Mouse (Mus musculus) granulocyte monocyte progenitor cell, adult 5-6 weeks (primary cell): ENCODE measurements at regions not wholly inside any gene's neighbourhood (a gene's known extent, or its start where the extent isn't known, plus 50 kb on each side); places are given as distances from the start of the nearest gene placed in this dataset.
"Not testable (repeated sequence)": the region's sequence is repeated elsewhere in the genome, so short reads cannot be mapped to it uniquely, and the experiment has no call there.

Source experiments
- ATAC-seq: replicated peaks from 2 replicates; pipeline ENCODE4 v1.8.0; 2016; ENCODE audit warnings: mild to moderate bottlenecking, moderate TSS enrichment, inconsistent platforms; ENCODE audit not compliant: poor library complexity, severe bottlenecking

DNA sequence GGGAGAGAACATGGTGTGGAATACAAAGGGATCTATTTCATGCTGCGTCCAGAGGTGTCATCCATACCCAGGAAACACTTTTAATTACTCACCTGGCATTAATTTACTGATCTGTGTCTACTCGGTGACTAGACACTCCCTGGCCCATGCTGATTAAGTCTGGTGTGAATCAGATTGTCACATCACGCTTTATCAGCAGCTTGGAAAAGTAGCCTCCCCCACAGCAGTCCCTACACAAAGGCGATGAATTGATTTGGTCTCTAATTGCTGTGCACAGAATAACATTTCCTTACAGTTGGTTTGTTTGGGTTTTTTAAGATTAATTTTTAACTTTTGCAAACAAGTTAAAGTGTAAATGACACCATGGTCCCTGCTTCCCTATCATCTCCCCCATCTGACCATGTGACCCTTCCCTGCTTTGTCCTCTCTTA is 484.7 kb upstream of the Gulo start:
- no peak for ATAC-seq

DNA sequence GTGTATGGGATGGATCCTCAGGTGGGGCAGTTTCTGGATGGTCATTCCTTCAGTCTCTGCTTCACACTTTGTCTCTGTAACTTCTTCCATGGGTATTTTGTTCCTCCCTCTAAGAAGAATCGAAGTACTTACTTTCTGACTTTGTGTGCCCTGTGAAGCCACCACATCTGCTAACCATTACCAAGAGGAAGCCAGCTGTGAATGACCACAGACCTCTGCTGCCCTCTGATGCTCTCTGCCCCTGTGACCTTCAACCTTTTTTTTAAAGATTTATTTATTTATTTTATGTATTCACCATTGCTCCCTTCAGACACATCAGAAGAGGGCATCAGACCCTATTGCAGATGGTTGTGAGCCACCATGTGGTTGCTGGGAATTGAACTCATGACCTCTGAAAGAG is 475.7 kb upstream of the Gulo start:
- not testable (repeated sequence) for ATAC-seq

DNA sequence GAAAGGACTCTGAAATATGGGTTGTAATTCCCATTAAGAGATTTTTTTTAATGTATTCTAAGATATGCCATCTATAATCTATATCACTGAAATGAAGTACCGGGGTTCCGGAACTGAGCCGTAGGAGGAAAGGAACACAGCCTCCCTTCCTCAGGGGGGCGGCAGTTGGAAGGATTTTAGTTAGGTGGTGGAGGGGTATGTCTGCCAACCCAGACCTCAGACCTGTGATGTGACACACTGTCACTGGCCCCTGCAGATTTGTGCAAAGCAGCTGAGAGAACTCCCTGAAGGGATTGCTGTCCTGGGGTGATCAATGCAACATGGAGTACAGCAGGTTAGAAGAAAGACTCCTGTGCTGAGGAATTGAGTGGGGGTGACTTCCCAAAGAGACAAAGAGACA is 470.2 kb upstream of the Gulo start:
- ATAC-seq = no peak

DNA sequence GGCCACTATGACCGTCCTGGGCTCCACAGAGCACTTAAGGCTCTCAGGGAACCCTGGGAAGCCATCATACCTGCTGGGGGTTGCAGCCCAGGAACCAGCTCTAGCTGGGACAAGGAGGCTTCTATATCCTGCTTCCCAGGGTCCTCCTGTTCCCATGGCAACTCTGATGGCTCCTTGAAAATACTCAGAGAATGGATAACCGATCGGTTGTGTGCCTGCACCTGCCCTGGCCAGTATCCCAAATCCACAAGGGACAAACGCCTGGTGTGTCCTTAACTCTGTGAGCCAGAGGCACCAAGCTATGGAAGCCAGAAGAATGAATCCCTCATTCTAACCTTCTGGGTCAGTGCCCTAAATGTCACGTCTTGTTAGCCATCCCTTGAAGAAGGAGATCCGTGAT is 469.6 kb upstream of the Gulo start:
- ATAC-seq = no peak

DNA sequence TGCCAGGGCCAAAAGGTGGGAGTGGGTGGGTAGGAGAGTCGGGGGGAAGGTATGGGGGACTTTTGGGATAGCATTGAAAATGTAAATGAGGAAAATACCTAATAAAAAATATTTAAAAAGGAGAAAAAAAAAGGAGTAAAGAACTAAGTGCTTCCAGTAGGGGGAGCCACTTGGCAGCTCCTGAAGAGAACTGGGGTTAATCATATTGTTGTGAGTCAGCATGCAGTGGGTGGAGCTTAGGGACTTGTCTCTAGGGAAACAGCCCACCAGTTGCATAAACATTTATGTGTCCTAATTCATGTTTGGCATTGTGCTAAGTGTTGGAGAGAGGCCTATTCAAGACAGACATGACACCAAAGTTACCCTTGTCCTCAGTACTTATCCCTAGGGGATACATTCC is 466.0 kb upstream of the Gulo start:
- ATAC-seq = no peak

DNA sequence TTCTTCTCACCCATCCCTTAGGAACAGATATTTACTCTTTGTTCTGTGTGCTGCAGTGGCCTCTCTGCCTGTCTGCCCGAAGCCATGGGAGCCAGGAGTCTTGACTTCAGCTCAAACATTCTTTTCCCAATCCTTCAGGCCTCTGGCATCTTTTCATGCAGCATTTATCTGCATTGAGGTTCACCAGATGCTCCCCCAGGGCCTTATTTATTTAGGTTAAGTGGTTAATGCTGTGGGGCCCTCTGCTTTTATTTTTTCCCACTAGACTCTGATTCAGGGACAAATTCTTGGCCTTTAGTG is 464.2 kb upstream of the Gulo start:
- no peak for ATAC-seq

DNA sequence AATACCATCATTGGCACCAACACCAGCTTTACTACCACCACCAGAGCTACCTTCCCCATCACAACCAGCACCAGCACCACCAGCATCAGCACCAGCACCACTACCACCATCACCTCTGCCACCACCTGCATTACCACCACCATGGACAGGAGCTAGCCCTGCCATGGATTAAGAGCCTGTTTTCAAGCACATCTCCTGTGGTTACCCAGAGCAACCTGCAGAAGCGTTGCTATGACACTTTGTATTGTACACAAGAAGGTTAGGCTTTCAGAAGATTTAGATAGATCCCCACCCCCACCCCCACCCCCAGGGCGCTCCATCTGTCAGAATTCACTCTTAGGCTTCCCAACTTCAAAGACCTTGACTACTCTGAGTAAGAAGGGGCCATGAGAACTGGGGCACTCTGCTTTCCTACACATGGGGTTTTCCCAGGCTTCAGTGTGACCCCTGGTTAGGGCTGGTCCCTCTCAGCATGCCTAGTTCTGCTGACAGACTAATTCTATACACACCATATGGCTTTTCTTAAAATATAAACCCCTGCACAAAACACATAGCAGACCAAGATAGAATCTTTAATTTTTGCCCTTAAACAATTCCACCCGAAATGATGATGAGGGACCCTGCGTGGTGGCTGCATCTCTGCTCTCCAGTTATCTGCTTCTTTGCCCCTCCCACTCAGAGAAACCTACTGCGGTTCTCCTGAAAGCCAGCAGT is 463.7 kb upstream of the Gulo start:
- ATAC-seq = no peak

DNA sequence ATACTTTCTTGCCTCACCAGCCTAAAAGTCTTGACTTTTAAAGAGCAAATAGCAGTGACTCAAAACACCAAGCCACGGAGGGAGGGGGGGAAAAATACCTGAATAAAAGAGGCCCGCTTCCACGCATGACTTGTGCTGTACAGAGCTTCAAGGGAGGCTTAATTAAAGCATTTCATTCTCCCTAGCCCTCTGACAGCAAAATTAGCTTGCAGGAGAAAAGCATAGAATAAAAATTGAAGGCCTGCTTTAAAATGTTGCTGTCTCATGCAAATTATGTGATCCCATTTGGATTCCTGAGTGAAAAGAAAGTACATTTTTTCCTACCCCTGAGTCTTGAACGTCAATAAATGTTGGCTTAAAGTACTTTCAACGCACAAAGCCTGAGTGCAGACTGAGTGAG is 453.1 kb upstream of the Gulo start:
- ATAC-seq = no peak

DNA sequence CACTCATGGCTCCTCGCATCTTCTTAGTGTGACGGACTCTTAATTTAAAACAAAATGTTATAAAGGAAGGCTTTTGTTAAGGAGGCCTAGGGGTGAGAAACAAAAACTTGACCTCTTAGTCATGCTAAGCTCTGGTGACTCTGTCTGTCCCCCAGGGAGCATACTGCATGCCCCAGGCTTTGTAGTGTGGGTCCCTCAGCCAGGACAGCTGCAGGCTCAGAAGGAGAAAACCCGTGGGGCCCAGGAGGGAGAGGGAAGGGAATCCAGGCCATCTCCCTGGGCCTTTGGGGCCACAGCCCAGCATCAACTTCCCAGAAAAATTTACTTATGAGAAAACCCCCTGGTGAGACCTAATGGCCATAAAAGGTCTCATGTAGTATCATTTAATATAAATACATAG is 451.8 kb upstream of the Gulo start:
- no peak for ATAC-seq

DNA sequence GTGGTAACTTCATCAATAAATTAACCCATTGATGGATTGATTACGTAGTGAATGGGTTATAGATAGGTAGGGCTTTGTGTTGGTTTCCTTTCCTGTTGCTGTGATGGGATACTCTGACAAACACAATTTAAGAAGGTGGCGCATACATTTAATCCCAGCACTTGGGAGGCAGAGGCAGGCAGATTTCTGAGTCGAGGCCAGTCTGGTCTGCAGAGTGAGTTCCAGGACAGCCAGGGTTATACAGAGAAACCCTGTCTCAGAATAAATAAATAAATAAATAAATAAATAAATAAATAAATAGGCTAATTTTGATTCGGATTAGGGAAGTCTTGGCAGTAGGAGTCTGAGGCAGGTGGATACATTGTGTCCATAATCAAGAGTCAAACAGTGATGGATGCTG is 449.7 kb upstream of the Gulo start:
- no peak for ATAC-seq

DNA sequence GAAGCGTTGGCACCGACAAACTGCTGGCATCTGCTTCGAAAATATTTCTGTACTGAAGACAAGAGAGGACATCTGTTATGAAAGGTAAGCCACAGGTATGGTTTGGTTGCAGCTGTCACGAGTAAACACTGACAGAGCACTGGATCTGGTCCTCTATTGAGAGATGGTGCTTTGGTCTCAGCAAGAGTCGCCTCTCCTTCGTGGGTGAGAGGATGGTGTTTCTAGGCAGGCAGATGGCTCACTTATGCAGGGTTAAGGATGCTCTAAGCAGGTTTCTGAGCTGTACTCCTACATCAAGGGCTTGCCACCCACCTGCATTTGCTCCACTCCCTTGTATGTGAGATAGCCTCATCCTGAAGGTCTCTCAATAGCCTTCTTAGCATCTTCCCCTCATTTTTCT is 448.3 kb upstream of the Gulo start:
- no peak for ATAC-seq

DNA sequence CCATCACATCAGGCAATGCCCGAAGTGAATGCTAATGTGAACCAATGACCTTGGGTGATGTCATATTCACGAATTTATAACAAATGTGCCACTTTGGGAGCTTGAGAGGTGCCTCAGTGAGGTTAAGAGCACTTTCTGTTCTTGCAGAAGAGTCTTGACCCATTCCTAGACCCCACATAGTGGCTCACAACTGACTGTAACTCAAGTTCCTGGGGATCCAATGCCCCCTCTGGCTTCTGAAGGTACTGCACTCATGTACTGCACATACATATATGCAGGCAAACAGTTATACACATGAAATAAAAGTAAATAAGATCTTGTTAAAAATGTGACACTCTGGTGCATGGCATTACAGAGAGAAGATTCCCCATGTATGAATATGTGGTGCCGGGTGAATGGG is 443.8 kb upstream of the Gulo start:
- no peak for ATAC-seq

DNA sequence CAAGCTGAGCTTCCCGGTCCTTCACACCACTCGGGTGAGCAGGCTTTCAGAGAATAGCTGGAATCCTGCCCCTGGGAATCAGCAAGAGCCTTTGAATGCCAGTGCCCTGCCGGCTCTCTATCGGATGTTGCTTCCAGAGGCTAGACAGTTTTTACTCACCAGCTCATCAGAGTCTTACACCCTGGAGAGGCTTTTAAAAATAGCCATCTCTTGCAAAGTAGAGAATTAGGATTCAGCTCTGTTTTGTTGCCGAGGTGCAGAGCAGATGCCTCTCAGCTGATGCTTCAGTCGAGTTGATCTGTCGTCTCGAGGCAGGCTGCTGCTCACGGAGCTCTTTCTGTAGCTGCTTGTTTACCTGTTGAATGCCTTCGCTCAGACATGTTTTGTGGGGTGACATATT is 441.3 kb upstream of the Gulo start:
- no peak for ATAC-seq

DNA sequence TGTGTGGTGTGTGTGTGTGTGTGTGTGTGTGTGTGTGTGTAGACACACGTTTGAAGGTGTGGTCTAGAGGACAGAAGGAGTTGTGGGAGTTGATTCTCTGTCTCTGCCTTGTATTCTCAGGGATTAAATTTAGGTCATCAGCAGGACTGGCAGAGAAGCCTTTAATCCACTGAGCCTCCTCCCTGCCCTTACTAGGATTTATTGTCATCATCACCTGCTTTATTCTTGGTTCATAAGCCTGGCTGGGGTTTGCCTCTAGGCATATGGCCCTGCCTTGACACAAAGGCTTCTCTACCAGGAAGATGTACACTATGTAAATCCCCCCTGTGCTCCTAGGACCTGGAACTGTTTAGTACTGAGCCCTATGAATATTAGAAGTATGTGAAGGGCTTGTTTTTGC is 433.6 kb upstream of the Gulo start:
- no peak for ATAC-seq

DNA sequence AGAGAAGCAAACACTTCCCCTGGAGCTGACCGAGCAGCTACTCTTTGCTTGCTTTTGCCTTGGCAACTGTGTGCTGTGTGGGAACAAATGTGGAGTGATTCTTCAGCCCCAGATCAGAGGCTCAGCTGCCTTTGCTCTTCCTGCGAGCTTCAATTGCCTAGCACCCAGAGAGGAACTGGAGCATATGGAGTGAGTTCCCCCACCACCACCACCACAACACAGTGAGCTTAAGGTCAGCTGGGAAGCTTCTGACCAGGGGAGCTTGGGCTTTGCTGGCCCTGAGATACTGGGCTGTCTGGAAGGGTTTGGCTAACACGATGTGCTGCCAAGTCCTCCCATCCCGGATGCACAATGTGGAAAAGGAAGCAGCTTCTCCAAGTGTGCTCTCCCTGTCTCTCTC is 432.8 kb upstream of the Gulo start:
- no peak for ATAC-seq

DNA sequence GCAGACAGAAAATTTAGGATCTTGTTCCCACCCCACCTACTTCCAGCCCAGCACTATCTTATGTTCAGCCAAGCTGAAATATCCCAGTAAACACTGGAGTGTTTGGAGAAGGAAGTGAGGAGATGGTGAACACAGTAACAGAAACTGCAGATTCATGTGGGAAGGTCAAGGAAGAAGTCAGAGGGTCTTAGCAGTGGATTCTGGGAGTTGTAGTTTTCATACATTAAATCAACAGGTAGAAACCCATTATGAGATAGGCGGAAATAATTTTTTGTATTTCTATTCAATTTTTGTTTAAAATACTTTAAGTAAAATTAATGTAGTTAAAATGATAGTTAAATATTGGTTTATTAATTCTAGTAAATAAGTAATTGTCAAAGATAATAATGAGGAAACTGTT is 429.6 kb upstream of the Gulo start:
- no peak for ATAC-seq

DNA sequence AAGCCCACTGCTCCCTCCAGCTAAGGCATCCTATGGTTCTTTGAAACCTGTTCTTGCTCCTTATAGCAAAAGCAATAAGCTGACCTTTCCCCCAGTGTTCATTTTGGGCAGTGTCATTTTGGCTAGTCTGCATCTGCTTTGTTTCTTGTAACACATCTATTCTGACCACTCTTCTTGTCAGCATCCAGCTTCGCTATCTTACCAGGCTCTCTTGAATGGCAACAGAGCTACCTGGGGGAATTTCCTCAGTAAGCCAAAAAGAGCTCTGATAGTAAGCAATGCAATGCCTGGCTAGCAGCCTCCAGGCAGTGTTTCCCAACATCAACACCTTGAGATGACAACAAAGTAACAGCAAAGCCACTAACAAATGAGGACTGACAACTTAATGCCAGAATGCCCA is 429.0 kb upstream of the Gulo start:
- no peak for ATAC-seq

DNA sequence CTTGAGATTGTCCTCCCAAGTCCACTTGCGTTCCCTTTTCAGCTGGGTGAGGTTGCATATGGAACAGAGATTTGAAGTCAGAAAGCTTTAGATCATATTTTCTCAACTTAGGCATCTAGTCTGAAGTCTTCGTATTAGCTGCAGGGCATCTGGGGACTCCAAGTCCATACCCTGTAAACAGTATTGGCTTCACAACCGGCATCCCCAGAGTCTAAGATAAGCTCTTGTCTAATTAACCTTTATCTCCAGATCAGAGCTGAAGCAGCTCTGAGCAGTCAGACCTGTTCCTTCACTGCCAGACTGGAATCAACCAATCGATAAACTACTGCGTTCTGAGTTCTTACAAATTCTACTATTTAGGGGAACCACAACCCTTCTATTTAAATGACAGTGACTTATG is 422.6 kb upstream of the Gulo start:
- no peak for ATAC-seq

DNA sequence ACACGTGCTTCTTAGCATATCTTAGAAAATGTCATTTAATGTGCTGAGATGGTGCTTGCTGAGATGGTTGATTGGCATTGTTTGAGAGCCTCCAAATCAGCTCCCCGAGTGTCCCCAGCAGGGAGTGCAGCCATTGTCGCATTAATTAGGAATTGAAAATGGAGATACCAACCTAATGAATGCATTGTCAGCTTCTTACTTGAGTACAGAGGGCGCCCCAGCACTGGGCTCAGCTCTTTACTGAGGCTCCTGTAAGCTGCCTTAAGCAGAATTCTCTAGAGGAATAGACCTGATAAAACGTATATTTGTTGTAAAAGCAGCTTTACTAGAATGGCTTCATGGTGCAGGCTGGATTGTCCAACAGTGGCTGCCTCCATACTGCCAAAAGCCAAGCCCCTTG is 415.1 kb upstream of the Gulo start:
- no peak for ATAC-seq
